Mouse (Mus musculus): ENCODE data around the gene Vapb.

GRCm38 (mm10) chr2:173791904-173792757 is 54.8 kb downstream of the Vapb start:
- TF ChIP-seq CTCF (IDR thresholded peaks at IDR 0.05; ENCODE audit: low read depth, low read length) (no peak), POLR2A (IDR thresholded peaks at IDR 0.05; ENCODE audit: borderline replicate concordance, low read depth, low read length) (no peak)
